ENCODE assay signal across 8 mouse cellular contexts in the genomic region with DNA sequence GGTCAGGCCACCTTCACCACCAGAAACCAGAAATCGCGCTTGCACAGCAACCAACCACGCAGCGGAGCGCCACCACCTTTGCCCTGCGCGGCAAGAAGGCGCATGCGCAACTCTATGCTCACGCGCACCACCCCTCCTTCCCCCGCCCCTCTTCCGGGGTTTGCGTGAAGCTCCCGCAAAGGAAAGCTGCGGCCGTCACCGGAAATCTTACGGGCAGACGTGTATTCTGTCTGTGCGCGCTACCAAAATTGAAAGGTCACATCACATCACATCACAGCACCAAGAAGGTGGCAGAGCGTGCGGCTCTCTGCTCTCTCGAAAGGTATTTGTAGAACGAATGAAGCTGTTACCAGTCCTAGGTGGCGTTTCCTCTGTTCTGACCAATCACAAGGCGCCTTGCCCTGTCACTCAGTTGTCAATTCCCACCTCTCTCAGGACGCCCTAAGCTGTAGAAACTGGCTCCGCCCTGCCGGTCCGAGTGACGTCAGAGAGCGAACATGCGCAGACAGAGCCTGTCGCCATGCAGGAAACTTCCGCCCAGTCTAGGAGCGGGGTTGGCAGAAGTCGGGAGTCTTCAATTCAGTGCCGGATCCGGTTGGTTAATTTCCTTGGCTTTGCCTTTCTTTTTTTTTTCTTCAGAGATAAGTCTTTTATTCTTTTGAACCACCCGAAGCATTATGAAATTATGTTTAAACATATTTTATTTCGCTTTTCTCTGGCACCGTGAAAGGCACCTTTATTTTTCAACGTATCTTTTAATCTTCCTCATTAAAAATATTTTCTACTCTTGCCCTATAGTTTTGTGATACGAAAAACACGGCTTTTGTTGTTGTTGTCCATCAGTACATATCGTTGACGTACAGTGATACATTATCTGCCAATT. TPM values are rescaled to one million over a fixed set of nuclear protein-coding genes. Genes with fewer than 3 reads are reported as not detected.
DNase-seq lines count a peak whose midpoint lies in the region; ATAC-seq and TF ChIP-seq lines count a peak whose summit lies in the region.

A gene (plus strand): TSS at position 151 of the 883 bp plus-strand sequence.
A gene (minus strand): TSS at position 322 of the 883 bp plus-strand sequence.
A gene (minus strand): TSS at position 322 of the 883 bp plus-strand sequence.

- TF ChIP-seq CTCF in lung, postnatal 0 days (IDR thresholded peaks at IDR 0.05) = peak; percentile 41

- TF ChIP-seq EP300 in lung, postnatal 0 days (IDR thresholded peaks at IDR 0.05) = no peak

- H3K9ac ChIP-seq in lung, postnatal 0 days (replicated peaks; ENCODE audit: low read depth) = peak within 1 kb of the TSS; percentile 66

- H3K4me2 ChIP-seq in lung, postnatal 0 days (replicated peaks; ENCODE audit: low read depth, low read length) = peak within 1 kb of the TSS; percentile 54

- H3K27me3 ChIP-seq in hindbrain, embryonic 10.5 days (ENCODE audit: insufficient read depth, poor library complexity, severe bottlenecking) = no peaks in the 10 kb centered on the region
- H3K27me3 ChIP-seq in lung, postnatal 0 days (replicated peaks; ENCODE audit: insufficient read depth, low read length) = no peaks in the 10 kb centered on the region

- H3K4me3 ChIP-seq in hindbrain, embryonic 10.5 days = peak within 1 kb of the TSS; percentile 78
- H3K4me3 ChIP-seq in lung, postnatal 0 days (ENCODE audit: low read depth, low read length) = peak within 1 kb of the TSS; percentile 80

- no peaks in the 10 kb centered on the region for H3K9me3 ChIP-seq in hindbrain, embryonic 10.5 days
- no peaks in the 10 kb centered on the region for H3K9me3 ChIP-seq in lung, postnatal 0 days (ENCODE audit: low read length)

- peak within 1 kb of the TSS; percentile 94 for H3K27ac ChIP-seq in hindbrain, embryonic 10.5 days
- H3K27ac ChIP-seq in lung, postnatal 0 days (ENCODE audit: low read length) = peak within 1 kb of the TSS; percentile 94

- DNase-seq in MN1 (ENCODE audit: low spot score) = peak; percentile 99
- DNase-seq in cerebellum, adult 9-10 months = peak; percentile 100
- DNase-seq in hindbrain, embryonic 10.5 days (ENCODE audit: low spot score) = peak; percentile 99
- peak; percentile 100 for DNase-seq in layer of hippocampus, adult 9-11 months
- DNase-seq in lung, postnatal 0 days (ENCODE audit: low spot score) = peak; percentile 99
- DNase-seq in ovary, postnatal 14 days (ENCODE audit: low spot score) = peak; percentile 99
- DNase-seq in thymus, postnatal 14 days = peak; percentile 99

- H3K36me3 ChIP-seq in hindbrain, embryonic 10.5 days = no peaks in the 10 kb centered on the region
- H3K36me3 ChIP-seq in lung, postnatal 0 days (ENCODE audit: insufficient read depth, low read length) = no peaks in the 10 kb centered on the region

- peaks cover 21% of the 10 kb centered on the region for H3K4me1 ChIP-seq in hindbrain, embryonic 10.5 days (replicated peaks)
- peaks cover 4% of the 10 kb centered on the region; the same call in 1 of the 2 replicates for H3K4me1 ChIP-seq in lung, postnatal 0 days (ENCODE audit: insufficient read depth, low read depth, low read length)

- ATAC-seq in frontal cortex, adult (ENCODE audit: low TSS enrichment) = peak; percentile 87
- peak; percentile 98 for ATAC-seq in lung, postnatal 0 days

- under 1% methylated on average over 49 of the region's 49 CpGs for WGBS in hindbrain, embryonic 10.5 days
- under 1% methylated on average over 49 of the region's 49 CpGs for WGBS in lung, postnatal 0 days

RNA-seq across cellular contexts. Expression of the first gene that starts in this region (rescaled TPM):
- polyA plus RNA-seq in hindbrain, embryonic 10.5 days (2016; fragmentation: Nextera tagmentation; extraction: Ambion mirVana) = 9.2 and 9.9 TPM in 2 replicates
- polyA plus RNA-seq in lung, postnatal 0 days (2015; fragmentation: Nextera tagmentation; extraction: Ambion mirVana) = 3.1 and 3.2 TPM in 2 replicates

RNA-seq across cellular contexts. Expression of the second gene that starts in this region (rescaled TPM):
- 23.1 and 25.7 TPM in 2 replicates for polyA plus RNA-seq in hindbrain, embryonic 10.5 days (2016; fragmentation: Nextera tagmentation; extraction: Ambion mirVana)
- 24.3 and 24.8 TPM in 2 replicates for polyA plus RNA-seq in lung, postnatal 0 days (2015; fragmentation: Nextera tagmentation; extraction: Ambion mirVana)

RNA-seq across cellular contexts. Expression of the third gene that starts in this region (rescaled TPM):
- polyA plus RNA-seq in hindbrain, embryonic 10.5 days (2016; fragmentation: Nextera tagmentation; extraction: Ambion mirVana) = 13.2 and 16.7 TPM in 2 replicates
- 6.7 and 7.6 TPM in 2 replicates for polyA plus RNA-seq in lung, postnatal 0 days (2015; fragmentation: Nextera tagmentation; extraction: Ambion mirVana)

Comparison
In these comparisons a context has a peak if more than half of its experiments do, and no peak if none do; other contexts are left out.
1. Peak in every context shown above with its lines: DNase-seq, ATAC-seq, H3K4me3 ChIP-seq and H3K27ac ChIP-seq.